Mouse (Mus musculus) layer of hippocampus, adult 2 months (tissue): ENCODE results near the gene Psap. TPM values are rescaled to one million over a fixed set of nuclear protein-coding genes. Genes with fewer than 3 reads are reported as not detected.

Experiments
- DNase-seq, 2 experiments: peaks; one replicate each; pipeline ENCODE4 v3.0.0; 2022; ENCODE audit warnings: low spot score in 2 of 2
- H3K27ac ChIP-seq: fragments of 200-600 bp; 2 replicates; pipeline ENCODE4 v1.8.1; 2022
- H3K4me3 ChIP-seq: fragments of 200-600 bp; 2 replicates; pipeline ENCODE4 v1.8.1; 2022; ENCODE audit warnings: mild to moderate bottlenecking
- CTCF ChIP-seq: fragments of 200-600 bp; conservative IDR thresholded peaks from 2 replicates; pipeline ENCODE4 v1.8.1; 2022; ENCODE audit warnings: antibody characterized with exemption, mild to moderate bottlenecking, moderate library complexity
- total RNA-seq, 2 experiments: library from RNA; stranded (reverse); gene quantifications; 2 replicates each; pipeline ENCODE4 v1.2.3; 2021

Gene Psap
- total RNA-seq, 2 experiments from 2014 or later, result 1,331 to 1,399 TPM

DNA sequence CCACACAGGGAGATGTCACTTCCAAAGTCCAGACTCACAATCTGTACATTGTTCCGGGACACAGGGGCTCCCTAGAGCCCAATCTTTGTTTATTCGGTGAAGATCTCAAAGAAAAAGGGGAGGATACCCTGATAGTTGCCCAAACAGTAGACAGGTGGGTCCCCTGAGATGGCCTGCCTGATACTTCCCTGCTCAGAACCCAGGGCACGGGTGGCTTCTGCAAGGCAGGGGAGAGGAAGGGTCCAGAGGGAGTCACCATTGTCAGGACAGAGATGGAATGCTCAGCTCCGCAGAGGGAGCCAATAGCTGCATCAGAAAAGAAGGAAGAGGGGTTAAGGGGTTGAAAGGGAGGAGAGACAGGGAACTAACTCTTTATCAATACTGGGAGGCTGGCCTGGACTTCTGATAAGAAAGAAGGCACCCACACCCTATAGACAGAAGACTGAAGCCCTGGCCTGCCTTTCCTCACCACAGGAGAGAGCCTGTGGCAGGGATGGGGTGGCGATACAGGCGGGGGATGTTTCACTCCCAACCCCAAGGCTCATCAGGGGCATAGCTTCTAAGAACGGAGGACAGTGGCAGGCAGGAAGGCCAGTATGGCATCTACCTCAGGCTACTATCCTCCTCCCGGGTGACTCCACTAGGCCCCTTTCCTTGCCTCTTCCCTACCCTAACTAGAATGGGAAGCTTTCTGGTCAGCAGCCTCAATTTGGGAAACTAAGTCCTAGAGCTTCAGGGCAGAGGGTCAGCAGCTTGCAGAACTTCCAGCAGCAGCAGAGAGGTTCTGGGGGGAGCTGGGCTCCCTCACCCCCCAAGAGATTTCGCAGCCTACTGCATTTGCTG lies 70.6 kb downstream of the Psap start:
- H3K4me3 ChIP-seq, result peak overlapping the region; percentile 51

DNA sequence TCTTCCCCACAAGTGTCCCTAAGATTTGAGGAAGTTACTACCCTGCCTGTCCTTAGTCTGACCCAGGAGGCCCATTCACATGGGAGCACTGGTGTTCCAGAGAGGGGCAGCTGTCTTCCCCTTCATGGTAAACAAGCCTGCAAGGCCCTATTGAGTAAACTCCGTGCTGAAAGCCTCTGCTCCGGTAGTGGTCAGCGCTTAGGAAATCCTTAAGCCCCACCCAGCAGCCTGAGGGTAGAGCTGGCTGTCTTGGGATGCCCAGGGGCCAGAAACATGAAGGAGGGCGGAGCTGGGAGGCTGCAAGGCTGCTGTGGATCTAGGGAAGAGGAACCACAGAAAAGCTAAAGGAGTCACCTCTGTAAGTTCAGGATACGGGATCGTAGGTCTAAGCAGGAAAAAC lies 71.6 kb downstream of the Psap start:
- no peak for DNase-seq
- peak overlapping the region; percentile 83; the same call in 1 of the 2 replicates for H3K27ac ChIP-seq
- TF ChIP-seq CTCF, result no peak
- no peak overlapping the region; the same call in 1 of the 2 replicates for H3K4me3 ChIP-seq

More for the DNA sequence above, 70.6 kb downstream of the Psap start:
- TF ChIP-seq CTCF, result no peak
- DNase-seq, result no peak
- peak overlapping the region; percentile 83; the same call in 1 of the 2 replicates for H3K27ac ChIP-seq

DNA sequence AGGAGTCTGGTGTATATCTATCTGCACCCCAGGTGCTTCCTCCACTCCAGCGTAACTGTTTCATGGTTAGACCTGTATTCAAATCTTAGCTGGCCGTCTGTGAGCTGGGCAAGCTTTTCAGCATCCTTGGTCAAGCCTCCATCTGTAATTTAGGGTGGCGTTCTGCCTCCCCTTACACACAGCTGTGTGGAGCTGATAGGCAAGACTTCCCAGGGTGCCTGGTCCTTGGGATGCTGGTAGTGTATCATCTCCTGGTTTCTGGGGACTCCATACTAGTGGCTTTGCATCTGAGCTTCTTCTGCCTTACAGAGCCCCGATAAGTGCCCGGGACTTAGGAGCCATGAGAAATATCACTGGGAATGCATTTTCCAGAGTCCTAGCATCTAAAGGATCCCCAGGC lies 72.2 kb downstream of the Psap start:
- no peak for TF ChIP-seq CTCF
- Histone ChIP-seq H3K27ac (peak overlapping the region; percentile 83; the same call in 1 of the 2 replicates), H3K4me3 (no peak overlapping the region; the same call in 1 of the 2 replicates)
- DNase-seq, result no peak

DNA sequence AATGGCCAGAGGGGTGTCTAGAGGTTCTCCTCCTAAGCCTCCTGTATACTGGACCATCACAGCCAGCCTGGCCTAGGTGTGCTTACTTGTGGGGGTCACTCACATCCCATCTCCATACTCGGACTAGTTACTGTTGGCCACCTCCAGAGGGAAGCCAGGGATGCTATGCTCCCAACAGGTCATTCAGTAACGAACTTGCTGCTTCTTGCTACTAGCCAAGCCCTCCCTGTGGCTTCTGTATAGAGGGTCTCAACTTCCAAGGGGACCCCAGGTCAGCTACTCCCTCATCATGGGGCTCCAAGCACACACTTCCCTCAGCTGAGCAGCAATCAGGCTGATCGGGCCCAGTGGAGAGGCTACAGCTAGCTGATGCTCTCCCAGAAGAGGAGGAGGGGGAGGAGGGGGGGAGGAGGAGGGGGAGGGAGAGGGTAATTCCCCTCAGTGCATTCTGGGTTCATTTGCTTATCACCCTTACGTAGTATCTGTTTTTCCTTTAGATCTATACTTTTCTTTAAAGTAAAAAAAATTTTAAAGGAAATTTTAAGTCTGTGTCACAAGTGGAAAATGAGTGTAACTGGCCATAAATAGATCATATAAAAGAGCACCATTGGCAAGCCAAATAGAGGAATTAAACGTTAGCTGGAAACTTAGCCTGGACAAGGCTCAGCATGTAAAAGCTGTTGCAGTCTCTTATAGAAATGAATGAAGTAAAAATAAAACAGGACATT lies 72.8 kb downstream of the Psap start:
- no peak for DNase-seq
- TF ChIP-seq CTCF, result no peak
- H3K4me3 ChIP-seq, result peak overlapping the region; percentile 43
- H3K27ac ChIP-seq, result peak overlapping the region; percentile 83; the same call in 1 of the 2 replicates

DNA sequence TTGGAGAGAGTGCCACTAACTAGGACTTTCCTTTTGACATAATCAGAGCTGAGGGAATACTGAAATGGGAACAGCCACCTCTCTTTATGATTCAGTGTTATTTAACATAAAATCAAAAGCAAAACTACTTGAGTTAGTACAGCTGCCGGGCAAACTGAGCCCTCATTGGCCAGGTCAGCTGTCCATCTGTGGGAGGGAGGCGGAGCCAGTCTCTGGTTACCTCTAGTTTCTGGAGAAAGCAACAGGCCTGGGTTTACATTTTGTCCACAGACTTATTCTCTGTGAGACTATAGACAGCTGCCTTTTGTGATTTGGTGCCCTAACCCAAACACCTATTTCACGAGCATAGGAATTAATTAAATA lies 73.4 kb downstream of the Psap start:
- H3K4me3 ChIP-seq, result peak overlapping the region; percentile 43
- H3K27ac ChIP-seq, result no peak overlapping the region; the same call in 1 of the 2 replicates
- DNase-seq, result peak in 1 of 2 experiments; percentile 44
- no peak for TF ChIP-seq CTCF

DNA sequence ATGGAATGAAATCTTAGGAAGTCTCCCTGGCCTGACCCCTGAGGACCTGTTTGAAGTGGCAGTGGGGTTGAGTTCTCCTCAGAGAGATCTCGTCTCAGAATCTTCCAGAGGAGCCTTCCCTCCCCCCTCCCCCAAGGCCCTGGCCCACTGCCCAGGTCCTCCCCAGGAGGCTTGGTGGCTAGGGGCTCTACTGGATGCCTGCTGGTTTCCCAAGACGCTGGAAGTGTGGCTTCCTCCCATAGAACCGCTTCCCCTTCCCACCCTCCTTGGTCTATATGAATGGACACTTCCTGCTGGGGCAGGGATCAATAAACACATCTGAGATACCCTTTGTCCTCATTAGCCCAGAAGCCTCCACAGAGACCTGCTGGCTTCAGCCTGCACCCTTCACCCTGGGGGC lies 73.8 kb downstream of the Psap start:
- 0 out of 2 replicates have a peak overlapping the region, but pooled peaks have one; percentile 14 for H3K27ac ChIP-seq
- no peak for DNase-seq
- TF ChIP-seq CTCF, result no peak
- no peak overlapping the region; the same call in 1 of the 2 replicates for H3K4me3 ChIP-seq

DNA sequence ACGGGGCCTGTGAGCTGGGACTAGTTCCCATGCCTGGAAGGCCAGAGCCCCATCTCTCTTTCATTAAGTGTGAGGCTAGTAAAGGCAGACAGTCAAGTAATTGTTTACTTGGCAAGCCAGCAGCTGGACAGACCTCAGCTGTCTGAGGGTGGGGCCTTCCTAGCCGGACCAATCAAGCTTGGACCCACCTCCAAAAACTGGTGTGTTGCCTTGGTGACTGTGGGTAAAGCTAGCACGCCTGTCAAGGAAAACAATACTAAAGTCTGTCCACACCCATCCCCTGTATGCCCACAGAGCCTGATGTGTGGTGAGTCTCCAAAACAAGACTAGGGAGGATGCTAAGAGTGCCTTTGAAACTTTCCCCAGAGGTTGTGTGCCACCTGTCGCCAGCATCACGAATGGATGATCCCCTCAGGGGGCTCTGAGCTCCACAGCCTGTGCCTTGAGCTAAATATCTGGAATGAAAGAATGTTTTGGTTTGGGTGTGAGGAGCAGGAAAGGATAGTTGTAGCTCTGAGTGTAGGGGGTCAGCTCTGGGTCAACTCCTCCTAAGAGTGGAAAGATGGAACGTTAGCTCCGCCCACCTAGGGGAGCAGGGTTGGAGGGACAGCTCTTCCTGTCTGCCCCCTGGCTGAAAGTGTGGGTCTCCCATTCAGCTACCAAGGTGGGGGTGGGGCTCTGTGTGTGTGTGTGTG lies 74.5 kb downstream of the Psap start:
- Histone ChIP-seq H3K4me3 (no peak overlapping the region; the same call in 1 of the 2 replicates), H3K27ac (0 out of 2 replicates have a peak overlapping the region, but pooled peaks have one; percentile 14)
- DNase-seq, result no peak
- no peak for TF ChIP-seq CTCF

Other genes starting within 250 kb of the Psap start
- 100 to 1,000 TPM; 476 to 514 TPM for gene Spock2, start 171.4 kb upstream of the Psap start, total RNA-seq
- 1 to 10 TPM; 1.2 to 1.8 TPM for gene Chst3, start 58.4 kb upstream of the Psap start, total RNA-seq
- gene Vsir, start 69.2 kb downstream of the Psap start, total RNA-seq, result 10 to 100 TPM; 17.6 to 23.2 TPM
- not detected for gene Gm17455, start 122.1 kb downstream of the Psap start, total RNA-seq